Mouse (Mus musculus) gastrocnemius, postnatal 4 days (tissue): ENCODE data around the gene Ano2. TPM values are rescaled to one million over a fixed set of nuclear protein-coding genes. Genes with fewer than 3 reads are reported as not detected.

Source experiments
- DNase-seq, 2 experiments: peaks; one replicate each; pipeline ENCODE4 v3.0.0; 2021 to 2022; ENCODE audit warnings: low spot score in 2 of 2, mixed read lengths in 2 of 2
- total RNA-seq, 2 experiments: library from RNA; stranded (reverse); gene quantifications; 2 replicates each; pipeline ENCODE4 v1.2.3; 2021

The Ano2 gene
- total RNA-seq, 2 experiments from 2014 or later: 0.13 to 0.20 TPM

GRCm38 (mm10) chr6:125894340-125894739 lies 204.1 kb downstream of the Ano2 start:
- no peak for DNase-seq

GRCm38 (mm10) chr6:125914446-125914845 lies 224.2 kb downstream of the Ano2 start:
- no peak for DNase-seq

- DNase-seq: peak in 1 of 2 experiments; percentile 13
Observed at GRCm38 (mm10) chr6:125922746-125923145, 232.5 kb downstream of the Ano2 start.

GRCm38 (mm10) chr6:125924979-125925378 lies 234.8 kb downstream of the Ano2 start:
- DNase-seq: no peak

GRCm38 (mm10) chr6:125925861-125926260 lies 235.6 kb downstream of the Ano2 start:
- DNase-seq: no peak

- no peak for DNase-seq
Observed at GRCm38 (mm10) chr6:125931926-125932325, 241.7 kb downstream of the Ano2 start.

- DNase-seq: no peak
Observed at GRCm38 (mm10) chr6:125954965-125955364, 264.7 kb downstream of the Ano2 start.

GRCm38 (mm10) chr6:125973551-125973950 lies 283.3 kb downstream of the Ano2 start:
- no peak for DNase-seq

- DNase-seq: no peak
Observed at GRCm38 (mm10) chr6:125975788-125976465, 285.7 kb downstream of the Ano2 start.

- no peak for DNase-seq
Observed at GRCm38 (mm10) chr6:125979601-125980000, 289.4 kb downstream of the Ano2 start.

GRCm38 (mm10) chr6:125984050-125984449 lies 293.8 kb downstream of the Ano2 start:
- DNase-seq: no peak

GRCm38 (mm10) chr6:125992731-125993130 lies 302.5 kb downstream of the Ano2 start:
- DNase-seq: no peak

GRCm38 (mm10) chr6:126001797-126002196 lies 311.6 kb downstream of the Ano2 start:
- no peak for DNase-seq

GRCm38 (mm10) chr6:126003002-126003742 lies 313.0 kb downstream of the Ano2 start:
- DNase-seq: no peak

- no peak for DNase-seq
Observed at GRCm38 (mm10) chr6:126006647-126007046, 316.4 kb downstream of the Ano2 start.

- no peak for DNase-seq
Observed at GRCm38 (mm10) chr6:126009083-126009482, 318.9 kb downstream of the Ano2 start.

- no peak for DNase-seq
Observed at GRCm38 (mm10) chr6:126016991-126017390, 326.8 kb downstream of the Ano2 start.

GRCm38 (mm10) chr6:126018411-126018810 lies 328.2 kb downstream of the Ano2 start:
- no peak for DNase-seq

- DNase-seq: no peak
Observed at GRCm38 (mm10) chr6:126033693-126034402, 343.6 kb downstream of the Ano2 start.

- no peak for DNase-seq
Observed at GRCm38 (mm10) chr6:126034403-126034724, 344.1 kb downstream of the Ano2 start.

- peak in 1 of 2 experiments; percentile 42 for DNase-seq
Observed at GRCm38 (mm10) chr6:126034728-126035127, 344.5 kb downstream of the Ano2 start.

GRCm38 (mm10) chr6:126035621-126036020 lies 345.4 kb downstream of the Ano2 start:
- DNase-seq: no peak
